Mouse (Mus musculus): ENCODE data around the gene Zfp286. TPM values are rescaled to one million over a fixed set of nuclear protein-coding genes. Genes with fewer than 3 reads are reported as not detected.
"Not testable (repeated sequence)": the region's sequence is repeated elsewhere in the genome, so short reads cannot be mapped to it uniquely, and the experiment has no call there.

Zfp286 gene
- polyA plus RNA-seq, 1 experiment, result 1.1 TPM

- TF ChIP-seq CTCF (IDR thresholded peaks at IDR 0.05; ENCODE audit: insufficient read depth, low read length), result no peak
- no peak for TF ChIP-seq POLR2A (IDR thresholded peaks at IDR 0.05; ENCODE audit: borderline replicate concordance, extremely low read depth, low read depth, low read length)
- Histone ChIP-seq H3K4me1 (ENCODE audit: control insufficient read depth, insufficient read depth, low read length) (no peaks in the 10 kb centered on the region), H3K4me3 (replicated peaks; ENCODE audit: extremely low read depth, low read depth, low read length) (no peak within 1 kb of the TSS)
- no peak for DNase-seq
- WGBS, result 89% methylated on average over 8 of the region's 8 CpGs
Observed at GRCm38 (mm10) chr11:62752780-62753179, 36.5 kb downstream of the Zfp286 start, which contains the start of gene Gm10428. Gm10428 (plus strand) TSS chr11:62753100.

GRCm38 (mm10) chr11:62752191-62752590 lies 37.1 kb downstream of the Zfp286 start:
- WGBS, result 48% methylated on average over 11 of the region's 11 CpGs
- TF ChIP-seq CTCF (IDR thresholded peaks at IDR 0.05; ENCODE audit: insufficient read depth, low read length) (no peak), POLR2A (IDR thresholded peaks at IDR 0.05; ENCODE audit: borderline replicate concordance, extremely low read depth, low read depth, low read length) (no peak)
- Histone ChIP-seq H3K4me1 (ENCODE audit: control insufficient read depth, insufficient read depth, low read length) (no peaks in the 10 kb centered on the region), H3K4me3 (replicated peaks; ENCODE audit: extremely low read depth, low read depth, low read length) (no peak overlapping the region)
- DNase-seq, result no peak

GRCm38 (mm10) chr11:62749445-62749844 lies 39.8 kb downstream of the Zfp286 start:
- not testable (repeated sequence) for H3K4me3 ChIP-seq (replicated peaks; ENCODE audit: extremely low read depth, low read depth, low read length); H3K4me1 ChIP-seq (ENCODE audit: control insufficient read depth, insufficient read depth, low read length); DNase-seq
- WGBS, result 60% methylated on average over 13 of the region's 13 CpGs

GRCm38 (mm10) chr11:62748062-62748461 lies 41.2 kb downstream of the Zfp286 start:
- peaks cover 2% of the 10 kb centered on the region; the same call in 1 of the 2 replicates for H3K4me1 ChIP-seq (ENCODE audit: control insufficient read depth, insufficient read depth, low read length)
- 85% methylated on average over 4 of the region's 4 CpGs for WGBS
- no peak for DNase-seq
- H3K4me3 ChIP-seq (replicated peaks; ENCODE audit: extremely low read depth, low read depth, low read length), result no peak overlapping the region
- no peak for TF ChIP-seq CTCF (IDR thresholded peaks at IDR 0.05; ENCODE audit: insufficient read depth, low read length)
- no peak for TF ChIP-seq POLR2A (IDR thresholded peaks at IDR 0.05; ENCODE audit: borderline replicate concordance, extremely low read depth, low read depth, low read length)

- Histone ChIP-seq H3K4me1 (ENCODE audit: control insufficient read depth, insufficient read depth, low read length) (peaks cover 2% of the 10 kb centered on the region; the same call in 1 of the 2 replicates), H3K4me3 (replicated peaks; ENCODE audit: extremely low read depth, low read depth, low read length) (no peak overlapping the region)
- no peak for TF ChIP-seq CTCF (IDR thresholded peaks at IDR 0.05; ENCODE audit: insufficient read depth, low read length)
- TF ChIP-seq POLR2A (IDR thresholded peaks at IDR 0.05; ENCODE audit: borderline replicate concordance, extremely low read depth, low read depth, low read length), result no peak
- DNase-seq, result no peak
- 70% methylated on average over 9 of the region's 9 CpGs for WGBS
Observed at GRCm38 (mm10) chr11:62747227-62747626, 42.0 kb downstream of the Zfp286 start.

- H3K4me1 ChIP-seq (ENCODE audit: control insufficient read depth, insufficient read depth, low read length), result peaks cover 5% of the 10 kb centered on the region
- peak; percentile 45 for DNase-seq
- TF ChIP-seq POLR2A (IDR thresholded peaks at IDR 0.05; ENCODE audit: borderline replicate concordance, extremely low read depth, low read depth, low read length) (no peak), CTCF (IDR thresholded peaks at IDR 0.05; ENCODE audit: insufficient read depth, low read length) (no peak)
- WGBS, result 3% methylated on average over 27 of the region's 27 CpGs
- H3K4me3 ChIP-seq (replicated peaks; ENCODE audit: extremely low read depth, low read depth, low read length), result peak overlapping the region; percentile 62
Observed at GRCm38 (mm10) chr11:62746001-62746533, 43.2 kb downstream of the Zfp286 start.

GRCm38 (mm10) chr11:62744103-62744502 lies 45.2 kb downstream of the Zfp286 start:
- Histone ChIP-seq H3K4me3 (replicated peaks; ENCODE audit: extremely low read depth, low read depth, low read length) (no peak overlapping the region), H3K4me1 (ENCODE audit: control insufficient read depth, insufficient read depth, low read length) (peaks cover 5% of the 10 kb centered on the region)
- 42% methylated on average over 5 of the region's 5 CpGs for WGBS
- TF ChIP-seq POLR2A (IDR thresholded peaks at IDR 0.05; ENCODE audit: borderline replicate concordance, extremely low read depth, low read depth, low read length), result no peak
- TF ChIP-seq CTCF (IDR thresholded peaks at IDR 0.05; ENCODE audit: insufficient read depth, low read length), result peak; percentile 95
- peak; percentile 61 for DNase-seq

GRCm38 (mm10) chr11:62742261-62742957 lies 46.9 kb downstream of the Zfp286 start:
- peaks cover 5% of the 10 kb centered on the region for H3K4me1 ChIP-seq (ENCODE audit: control insufficient read depth, insufficient read depth, low read length)
- WGBS, result 65% methylated on average over 10 of the region's 10 CpGs
- no peak for DNase-seq
- no peak overlapping the region for H3K4me3 ChIP-seq (replicated peaks; ENCODE audit: extremely low read depth, low read depth, low read length)
- TF ChIP-seq POLR2A (IDR thresholded peaks at IDR 0.05; ENCODE audit: borderline replicate concordance, extremely low read depth, low read depth, low read length) (no peak), CTCF (IDR thresholded peaks at IDR 0.05; ENCODE audit: insufficient read depth, low read length) (no peak)

- WGBS, result 77% methylated on average over 2 of the region's 2 CpGs
- H3K4me3 ChIP-seq (replicated peaks; ENCODE audit: extremely low read depth, low read depth, low read length), result no peak overlapping the region
- H3K4me1 ChIP-seq (ENCODE audit: control insufficient read depth, insufficient read depth, low read length), result peaks cover 3% of the 10 kb centered on the region
- DNase-seq, result no peak
- TF ChIP-seq CTCF (IDR thresholded peaks at IDR 0.05; ENCODE audit: insufficient read depth, low read length) (no peak), POLR2A (IDR thresholded peaks at IDR 0.05; ENCODE audit: borderline replicate concordance, extremely low read depth, low read depth, low read length) (no peak)
Observed at GRCm38 (mm10) chr11:62741186-62741585, 48.1 kb downstream of the Zfp286 start.

- TF ChIP-seq POLR2A (IDR thresholded peaks at IDR 0.05; ENCODE audit: borderline replicate concordance, extremely low read depth, low read depth, low read length) (no peak), CTCF (IDR thresholded peaks at IDR 0.05; ENCODE audit: insufficient read depth, low read length) (no peak)
- WGBS, result 67% methylated on average over 3 of the region's 3 CpGs
- H3K4me3 ChIP-seq (replicated peaks; ENCODE audit: extremely low read depth, low read depth, low read length), result no peak overlapping the region
- no peak for DNase-seq
- H3K4me1 ChIP-seq (ENCODE audit: control insufficient read depth, insufficient read depth, low read length), result peaks cover 3% of the 10 kb centered on the region; the same call in 1 of the 2 replicates
Observed at GRCm38 (mm10) chr11:62732665-62733064, 56.6 kb downstream of the Zfp286 start.
